Mouse (Mus musculus) T-cell, adult 66 days (primary cell): ENCODE results near the gene Stc2. TPM values are rescaled to one million over a fixed set of nuclear protein-coding genes. Genes with fewer than 3 reads are reported as not detected.

ENCODE experiments used
- total RNA-seq, 2 experiments: library from RNA; stranded (reverse); gene quantifications; 3 replicates in 1 of 2; 4 replicates in 1 of 2; pipeline ENCODE4 v1.2.4; 2023

Stc2 gene
- total RNA-seq: 1 to 10 TPM in 1 of 2 experiments, under 1 TPM in 1; 0.56 to 1.8 TPM

DNA sequence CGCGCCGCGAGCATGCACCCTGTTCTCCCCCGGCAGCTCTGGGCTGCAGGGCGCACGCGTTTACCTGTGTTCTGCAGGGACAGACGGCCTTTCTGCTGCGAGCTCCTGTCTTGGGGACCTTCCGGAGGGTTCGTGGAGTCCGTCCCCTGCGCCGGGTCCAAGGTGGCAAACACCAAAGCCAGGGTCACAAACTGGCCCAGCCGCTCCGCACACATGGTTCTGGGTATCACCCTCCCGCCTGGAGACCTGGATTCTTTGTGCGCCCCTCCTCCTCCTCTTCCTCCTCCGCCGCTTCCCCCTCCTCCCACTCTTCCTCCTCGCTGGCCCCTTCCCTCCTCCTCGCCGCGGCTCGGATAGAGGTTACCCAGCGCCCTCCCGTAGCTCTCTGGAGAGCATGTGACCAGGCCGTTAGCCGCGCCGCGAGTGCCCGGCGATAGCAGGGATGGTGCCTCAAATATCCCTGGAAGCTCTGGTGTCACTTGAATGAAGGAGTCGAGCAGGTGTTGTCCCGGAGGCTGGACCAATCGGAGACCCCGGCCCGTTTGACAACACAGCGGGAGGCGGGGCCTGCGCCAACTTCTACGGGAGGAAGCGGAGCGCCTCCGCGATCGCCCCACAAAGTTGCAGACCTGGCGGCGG lies at the start of gene Stc2:
TSS of gene Stc2 (minus strand) at position 427 of the 639 bp plus-strand sequence.

Other genes with a start within 250 kb of the Stc2 start
- not detected for gene Gm17332, start 187.6 kb downstream of the Stc2 start, total RNA-seq